Mouse (Mus musculus) ES-Bruce4 (cell line): ENCODE results near the gene Jph2.

Experiments used
- CTCF ChIP-seq: IDR thresholded peaks from one replicate; pipeline ENCODE4 v1.8.1; 2011; ENCODE audit warnings: low read depth, low read length
- EP300 ChIP-seq: IDR thresholded peaks from 2 replicates; pipeline ENCODE4 v1.6.1; 2011; ENCODE audit warnings: low read depth, low read length; ENCODE audit not compliant: insufficient read depth
- POLR2A ChIP-seq: IDR thresholded peaks from one replicate; pipeline ENCODE4 v1.8.1; 2011; ENCODE audit warnings: low read length; ENCODE audit not compliant: insufficient read depth

DNA sequence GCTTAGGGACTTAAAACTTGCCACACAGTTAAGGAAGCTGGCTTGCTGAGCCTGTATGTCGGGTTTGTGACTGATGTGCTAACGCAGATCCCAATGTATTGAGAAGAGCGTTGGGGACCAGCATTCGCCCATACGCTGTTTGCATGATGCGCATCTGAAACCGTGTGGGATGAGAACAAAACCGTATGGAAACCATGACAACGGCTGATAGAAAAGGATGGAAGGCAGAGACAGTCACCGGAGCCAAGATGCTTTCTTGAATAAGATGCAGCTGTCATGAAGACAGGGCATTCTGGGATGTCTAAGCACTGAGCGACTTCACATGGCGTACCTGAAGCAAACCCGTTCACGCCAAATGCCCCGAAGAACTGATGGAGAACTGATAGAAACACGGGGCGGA, 88.4 kb downstream of the Jph2 start:
- TF ChIP-seq CTCF, result no peak
- no peak for TF ChIP-seq EP300
- no peak for TF ChIP-seq POLR2A
